Mouse (Mus musculus) R1 (cell line): Measurements from ENCODE around the gene Ak3.

Source experiments
- DNase-seq: peaks from one replicate; pipeline ENCODE4 v3.0.0-alpha.2; 2018; ENCODE audit warnings: low read depth, low spot score

The Ak3 gene

DNA sequence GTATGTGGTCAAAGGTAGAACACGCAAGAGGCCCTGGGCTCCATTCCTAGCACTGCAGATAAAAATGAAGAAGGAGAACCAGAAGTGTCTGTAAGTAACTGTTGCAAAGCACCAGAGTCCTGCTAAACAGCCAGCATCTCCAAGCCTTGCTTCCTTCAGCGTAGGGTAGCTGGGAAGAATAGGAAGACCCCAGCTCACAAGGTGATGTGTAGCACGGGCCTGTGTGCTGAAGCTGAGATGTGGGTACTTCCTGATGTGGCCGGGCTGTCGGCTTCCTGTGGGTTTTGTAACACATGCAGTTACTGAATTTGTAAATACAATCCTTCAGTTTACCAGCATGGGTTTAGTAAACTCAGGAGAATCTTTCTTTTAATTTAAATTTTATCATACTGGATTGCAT lies 52.4 kb downstream of the Ak3 start:
- DNase-seq, result no peak

DNA sequence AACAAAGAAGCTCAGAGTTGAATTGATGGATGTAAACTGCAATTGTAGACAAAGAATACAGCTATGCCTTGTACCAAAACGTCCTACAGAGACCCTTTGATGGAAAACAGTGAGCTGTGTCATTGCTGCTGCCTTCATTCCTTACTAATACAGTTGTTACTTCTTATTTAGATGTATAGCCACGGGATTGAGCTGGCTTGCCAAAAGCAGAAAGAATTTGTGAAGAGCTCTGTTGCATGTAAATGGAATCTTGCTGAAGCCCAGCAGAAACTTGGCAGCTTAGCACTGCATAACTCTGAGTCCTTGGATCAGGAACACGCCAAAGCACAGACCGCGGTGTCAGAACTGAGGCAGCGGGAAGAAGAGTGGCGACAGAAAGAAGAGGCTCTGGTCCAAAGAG lies 52.9 kb downstream of the Ak3 start:
- peak; percentile 20 for DNase-seq

DNA sequence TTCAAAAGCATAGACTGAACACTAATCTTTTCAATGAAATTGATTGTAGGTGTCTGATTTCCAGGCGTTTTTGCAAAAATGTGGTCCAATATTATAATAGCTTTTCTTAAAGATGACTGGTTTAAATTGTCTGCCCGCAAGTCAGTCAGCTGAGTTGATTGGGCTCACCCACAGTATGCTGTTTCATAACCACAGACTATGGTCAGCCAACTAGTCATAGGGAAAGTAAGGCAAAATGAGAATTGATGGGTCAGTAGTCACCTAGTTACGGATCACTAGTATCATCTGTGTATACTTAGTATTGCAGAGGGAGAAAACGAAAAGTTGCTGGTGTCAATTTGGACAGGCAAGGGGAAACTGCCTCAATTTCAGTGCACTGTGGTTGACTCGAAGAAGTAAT lies 56.4 kb downstream of the Ak3 start:
- DNase-seq, result no peak

DNA sequence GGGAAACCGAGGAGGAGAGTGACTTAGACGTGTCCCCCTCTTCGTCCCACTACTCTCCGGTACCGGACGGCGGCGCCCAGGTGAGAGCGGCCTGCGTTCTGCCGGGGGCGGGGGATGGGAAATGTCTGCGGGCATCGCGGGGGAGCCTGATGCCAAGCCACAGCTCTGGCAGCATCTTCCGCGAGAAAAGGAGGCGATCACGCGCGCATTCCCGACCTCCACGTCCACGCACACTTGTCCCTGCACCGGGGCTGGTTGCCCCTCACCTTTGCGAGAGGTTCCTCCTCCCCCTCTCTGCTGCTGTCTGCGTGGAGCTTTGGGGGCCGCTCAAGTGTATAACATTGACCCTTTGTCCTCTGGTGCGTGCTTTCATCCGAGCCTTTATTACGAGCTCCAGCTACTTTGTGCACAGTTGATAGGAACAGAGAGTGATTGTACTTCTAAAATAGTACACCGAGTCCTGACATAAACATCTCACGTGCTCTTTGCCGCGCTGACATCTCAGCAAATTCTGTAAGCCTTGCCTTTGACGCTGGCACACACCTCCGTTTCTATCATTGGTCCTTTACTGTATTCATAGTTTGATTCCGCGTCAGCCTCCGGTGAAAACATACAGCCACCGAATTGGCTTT lies 57.1 kb downstream of the Ak3 start:
- DNase-seq, result peak; percentile 45

DNA sequence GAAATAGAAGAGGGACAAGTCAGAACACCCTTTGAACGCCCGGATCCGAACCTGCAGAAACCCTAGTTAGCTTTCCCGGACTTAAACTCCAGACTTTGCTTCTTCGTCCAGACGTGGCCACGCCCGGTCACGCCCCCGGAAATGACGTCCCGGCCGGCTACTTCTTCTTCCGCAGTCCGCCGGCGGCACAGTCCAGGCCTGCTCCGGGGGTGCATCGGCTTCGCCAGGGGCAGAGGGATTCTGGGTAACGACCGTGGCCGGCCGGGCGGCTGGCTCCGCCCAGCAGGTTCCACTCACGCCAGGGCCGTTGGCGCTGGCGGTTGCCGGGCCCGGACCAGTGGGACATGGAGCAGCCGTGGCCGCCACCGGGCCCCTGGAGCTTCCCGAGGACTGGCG lies 57.6 kb downstream of the Ak3 start, which contains the start of gene Cdc37l1:
Gene Cdc37l1, plus strand, starts transcription at position 159 of the 396 bp plus-strand sequence.
- peak; percentile 94 for DNase-seq

DNA sequence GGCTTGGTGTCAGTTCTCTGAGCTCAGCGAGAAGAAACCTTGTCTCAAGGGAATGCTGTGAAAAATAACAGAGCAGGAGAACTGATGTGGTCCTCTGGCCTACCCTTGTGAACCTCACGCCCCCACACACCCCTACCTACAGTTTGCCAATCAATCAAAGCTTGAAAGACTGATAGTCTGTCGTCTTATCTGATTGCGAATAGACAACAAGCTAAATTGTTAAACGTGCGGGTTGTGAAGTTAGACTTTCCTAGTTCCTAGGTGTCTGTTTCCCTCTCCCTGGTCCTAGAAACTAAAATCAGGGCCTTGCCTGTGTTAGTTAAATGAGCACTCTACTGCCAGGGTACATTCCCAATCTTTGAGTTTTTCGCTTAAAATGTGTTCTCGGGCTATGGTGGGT lies 58.2 kb downstream of the Ak3 start:
- peak; percentile 9 for DNase-seq

DNA sequence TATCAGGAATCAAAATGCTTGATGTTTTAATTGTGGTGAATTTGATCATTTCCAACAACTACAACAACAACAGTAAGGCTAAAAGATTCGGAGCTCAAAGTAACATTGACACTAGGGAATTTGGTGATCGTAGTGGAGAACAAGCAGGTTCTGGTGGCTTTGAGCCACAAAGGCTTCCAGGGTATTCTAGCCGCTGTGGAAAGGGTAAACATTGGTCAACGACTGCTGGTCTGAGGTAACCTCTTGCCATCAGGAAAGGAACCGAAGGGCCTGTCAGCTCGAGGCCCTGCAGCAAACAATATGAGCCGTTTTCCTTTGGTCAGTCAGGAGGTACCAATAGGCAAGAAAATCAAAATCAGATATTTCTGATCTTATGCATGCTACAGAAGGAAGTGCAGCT lies 65.1 kb downstream of the Ak3 start:
- DNase-seq, result no peak

DNA sequence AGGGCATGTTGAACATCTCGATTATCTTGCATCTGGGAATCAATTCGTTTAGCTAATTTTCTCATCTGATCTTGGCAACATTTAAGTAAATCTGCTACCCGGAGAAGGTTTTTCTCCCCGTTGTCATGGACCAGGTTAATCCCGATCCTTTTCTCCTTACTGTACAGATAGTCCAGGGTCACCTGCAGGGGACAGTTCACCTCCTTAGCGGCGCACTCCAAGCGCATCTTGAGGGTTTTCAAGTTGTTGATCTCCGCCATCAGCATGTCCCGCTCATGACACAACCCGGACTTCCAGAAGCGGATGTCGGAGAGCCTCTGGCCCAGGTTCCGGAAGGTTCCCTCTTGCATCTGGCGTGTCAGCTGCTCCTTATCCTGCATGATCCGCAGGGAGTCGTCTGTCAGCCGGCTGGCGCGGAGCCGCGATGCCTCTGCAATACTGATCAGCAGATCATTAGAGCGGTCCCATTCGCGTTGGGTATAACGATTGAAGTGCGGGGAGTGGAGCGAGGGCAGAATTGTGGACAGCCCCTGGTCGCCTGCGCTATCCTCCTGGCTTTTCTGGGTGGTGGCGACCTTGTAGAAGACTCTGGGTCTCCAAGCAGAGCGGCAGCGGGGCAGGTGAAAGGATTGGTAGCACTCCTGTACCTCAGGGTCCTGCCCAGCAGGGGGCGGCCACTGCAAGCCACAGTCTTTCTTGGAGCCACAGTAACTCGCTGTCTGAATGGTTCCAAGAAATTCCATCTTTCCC lies 72.7 kb downstream of the Ak3 start:
- DNase-seq, result peak; percentile 89
